Mouse (Mus musculus) thymus, adult 18-20 months (tissue): ENCODE measurements around the gene Lyz1.
"Not testable (repeated sequence)": the region's sequence is repeated elsewhere in the genome, so short reads cannot be mapped to it uniquely, and the experiment has no call there.

ENCODE experiments used
- DNase-seq, 2 experiments: peaks; one replicate each; pipeline ENCODE4 v3.0.0; 2022; ENCODE audit warnings: mixed read lengths in 2 of 2

Lyz1 gene

GRCm38 (mm10) chr10:117292671-117293070 lies at the start of gene Lyz1:
TSS of gene Lyz1 (minus strand) at chr10:117292868.
- no peak for DNase-seq

- DNase-seq: no peak
These were observed 49.7 kb upstream of the Lyz1 start for GRCm38 (mm10) chr10:117342406-117342805.

- no peak for DNase-seq
These were observed 48.4 kb upstream of the Lyz1 start for GRCm38 (mm10) chr10:117341029-117341428.

GRCm38 (mm10) chr10:117339241-117339640 lies 46.6 kb upstream of the Lyz1 start:
- no peak for DNase-seq

GRCm38 (mm10) chr10:117337946-117338345 lies 45.3 kb upstream of the Lyz1 start:
- DNase-seq: no peak

GRCm38 (mm10) chr10:117335649-117336048 lies 43.0 kb upstream of the Lyz1 start:
- no peak for DNase-seq

- DNase-seq: no peak
These were observed 37.9 kb upstream of the Lyz1 start for GRCm38 (mm10) chr10:117330521-117330920.

- no peak for DNase-seq
These were observed 31.1 kb upstream of the Lyz1 start for GRCm38 (mm10) chr10:117323782-117324181.

GRCm38 (mm10) chr10:117322630-117323029 lies 30.0 kb upstream of the Lyz1 start:
- DNase-seq: no peak

GRCm38 (mm10) chr10:117320571-117320981 lies 27.9 kb upstream of the Lyz1 start:
- no peak for DNase-seq

GRCm38 (mm10) chr10:117316391-117316790 lies 23.7 kb upstream of the Lyz1 start:
- DNase-seq: no peak

- DNase-seq: no peak
These were observed 20.5 kb upstream of the Lyz1 start for GRCm38 (mm10) chr10:117313133-117313532.

- no peak for DNase-seq
These were observed 19.5 kb upstream of the Lyz1 start for GRCm38 (mm10) chr10:117312168-117312567.

GRCm38 (mm10) chr10:117304371-117304770 lies 11.7 kb upstream of the Lyz1 start:
- no peak for DNase-seq

- no peak for DNase-seq
These were observed 9.0 kb upstream of the Lyz1 start for GRCm38 (mm10) chr10:117301688-117302087.

GRCm38 (mm10) chr10:117299901-117300520 lies 7.3 kb upstream of the Lyz1 start:
- DNase-seq: no peak

- no peak for DNase-seq
These were observed 6.4 kb upstream of the Lyz1 start for GRCm38 (mm10) chr10:117299106-117299505.

- DNase-seq: no peak
These were observed 5.7 kb upstream of the Lyz1 start for GRCm38 (mm10) chr10:117298336-117298735.

GRCm38 (mm10) chr10:117290936-117291335 lies 1.7 kb downstream of the Lyz1 start:
- DNase-seq: not testable (repeated sequence)

- no peak for DNase-seq
These were observed 2.4 kb downstream of the Lyz1 start for GRCm38 (mm10) chr10:117290046-117290870.

GRCm38 (mm10) chr10:117289034-117289505 lies 3.6 kb downstream of the Lyz1 start:
- DNase-seq: not testable (repeated sequence)

GRCm38 (mm10) chr10:117288197-117289033 lies 4.3 kb downstream of the Lyz1 start:
- no peak for DNase-seq

GRCm38 (mm10) chr10:117287226-117287850 lies 5.3 kb downstream of the Lyz1 start:
- DNase-seq: no peak
